Mouse (Mus musculus): Measurements from ENCODE around the gene Trim28.
A peak's percentile ranks its signal among the peaks of the same experiment; 100 is the strongest.

The Trim28 gene

GRCm38 (mm10) chr7:12997230-12997629 lies 1.7 kb upstream of the Trim28 start:
- DNase-seq (ENCODE audit: inconsistent age in 2 of 2, low spot score in 1 of 2) = no peak

- no peak for DNase-seq (ENCODE audit: inconsistent age in 2 of 2, low spot score in 1 of 2)
Observed at GRCm38 (mm10) chr7:12998053-12998452, 861 bp upstream of the Trim28 start, which contains the start of gene Slc27a5. TSS of gene Slc27a5 (minus strand) at chr7:12998192.

DNA sequence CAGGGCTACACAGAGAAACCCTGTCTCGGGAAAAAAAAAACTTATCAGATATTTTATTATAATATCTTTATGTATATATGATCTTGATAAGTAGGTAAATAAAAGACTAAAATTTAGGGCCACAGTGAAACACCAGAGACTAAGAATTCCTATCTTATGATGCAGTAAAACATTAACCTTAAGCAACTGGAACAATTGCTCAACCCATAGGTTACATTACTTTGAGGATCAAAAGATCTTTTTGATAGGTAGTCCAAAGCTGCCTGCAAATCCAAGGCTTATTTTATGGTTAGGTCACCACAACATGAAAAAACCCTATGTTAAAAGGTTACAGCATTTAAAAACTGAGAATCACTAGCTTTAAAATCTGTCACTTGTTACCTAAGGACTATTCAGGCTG lies 2.7 kb downstream of the Trim28 start:
- no peak for DNase-seq (ENCODE audit: inconsistent age in 2 of 2, low spot score in 1 of 2)

DNA sequence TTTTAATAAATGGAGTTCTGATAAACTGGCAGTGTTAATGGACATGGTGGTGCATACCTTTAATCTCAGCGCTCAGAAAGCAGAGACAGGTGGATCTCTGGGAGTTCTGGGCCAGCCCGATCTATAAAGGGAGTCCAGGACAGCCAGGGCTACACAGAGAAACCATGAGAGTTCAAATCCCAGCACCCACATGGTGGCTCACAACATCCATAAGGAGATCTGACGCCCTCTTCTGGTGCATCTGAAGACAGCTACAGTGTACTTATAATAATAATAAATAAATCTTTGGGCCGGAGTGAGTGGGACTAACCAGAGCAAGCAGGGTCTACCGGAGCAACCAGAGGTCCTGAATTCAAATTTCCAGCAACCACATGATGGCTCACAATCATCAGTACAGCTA lies 4.5 kb downstream of the Trim28 start:
- DNase-seq (ENCODE audit: inconsistent age in 2 of 2, low spot score in 1 of 2) = no peak

- no peak for DNase-seq (ENCODE audit: inconsistent age in 2 of 2, low spot score in 1 of 2)
Observed at GRCm38 (mm10) chr7:13006011-13006410, 7.1 kb downstream of the Trim28 start.

DNA sequence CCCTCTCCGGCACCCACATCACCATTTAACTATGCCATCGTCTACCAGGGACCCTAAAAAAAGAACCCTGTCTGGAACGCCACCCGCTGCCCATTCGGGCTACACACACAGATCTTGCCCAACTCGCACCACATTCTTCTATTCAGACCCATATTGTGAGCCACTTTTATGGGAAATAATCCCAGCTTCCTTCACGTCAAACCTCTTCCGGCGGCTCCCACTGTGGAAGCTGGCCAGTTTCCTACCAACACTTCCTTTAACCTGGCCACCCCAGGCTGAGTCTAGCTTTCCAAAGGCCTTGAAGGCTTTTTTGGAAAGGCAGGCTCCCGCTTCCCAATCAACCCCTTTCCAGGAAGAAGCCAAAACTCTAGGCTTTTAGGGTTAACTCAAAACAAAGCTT lies 7.6 kb downstream of the Trim28 start:
- no peak for DNase-seq (ENCODE audit: inconsistent age in 2 of 2, low spot score in 1 of 2)

GRCm38 (mm10) chr7:13007341-13008092 lies 8.6 kb downstream of the Trim28 start:
- peak in 1 of 2 experiments; percentile 35 for DNase-seq (ENCODE audit: inconsistent age in 2 of 2, low spot score in 1 of 2)

- peak; percentile 94 to 98 for DNase-seq (ENCODE audit: inconsistent age in 2 of 2, low spot score in 1 of 2)
Observed at GRCm38 (mm10) chr7:13009143-13010004, 10.5 kb downstream of the Trim28 start.

DNA sequence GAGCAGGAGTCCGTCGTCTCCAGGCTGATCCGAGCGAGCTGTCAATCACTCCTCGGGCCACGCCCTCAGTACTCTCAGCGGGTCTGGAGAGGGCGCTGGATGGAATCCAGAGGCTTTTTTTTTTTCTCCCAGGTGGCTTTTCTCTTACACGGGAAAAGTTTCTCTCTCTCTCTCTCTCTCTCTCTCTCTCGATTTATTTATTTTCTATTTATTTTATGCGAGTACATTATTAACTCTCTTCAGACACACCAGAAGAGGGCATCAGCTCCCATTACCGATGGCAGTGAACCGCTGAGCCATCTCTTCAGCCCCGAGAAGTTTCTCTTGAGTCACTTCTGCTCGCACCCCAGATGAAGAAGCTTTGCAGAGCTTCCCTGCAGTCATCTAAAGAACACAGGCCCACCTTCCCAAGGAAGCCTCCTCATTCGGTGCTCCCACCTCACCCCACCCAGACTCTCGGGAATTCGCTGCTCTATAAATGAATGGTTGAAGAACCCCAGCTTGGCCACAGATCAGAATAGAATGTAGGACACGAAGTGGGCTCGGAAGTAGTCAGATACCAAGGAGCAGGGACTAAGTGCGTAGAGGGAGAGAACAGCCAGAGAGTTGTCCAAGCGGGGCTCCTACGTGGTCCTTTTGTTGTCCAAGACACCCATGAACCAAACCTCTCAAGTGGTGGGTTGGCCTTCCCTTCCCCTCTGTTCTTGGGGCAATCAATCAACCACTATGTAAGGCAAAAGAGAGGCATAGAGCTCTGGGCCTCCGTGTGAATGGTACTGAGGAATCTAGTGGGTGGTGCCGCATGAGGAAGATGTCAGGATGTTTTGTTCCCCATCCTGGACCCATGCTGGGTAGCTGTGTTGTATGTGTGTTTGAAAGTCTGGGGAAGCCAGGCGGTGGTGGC lies 11.3 kb downstream of the Trim28 start, which contains the start of gene Zbtb45:
Gene Zbtb45 (minus strand): TSS at position 30 of the 904 bp plus-strand sequence.
- peak in 1 of 2 experiments; percentile 37 for DNase-seq (ENCODE audit: inconsistent age in 2 of 2, low spot score in 1 of 2)

DNA sequence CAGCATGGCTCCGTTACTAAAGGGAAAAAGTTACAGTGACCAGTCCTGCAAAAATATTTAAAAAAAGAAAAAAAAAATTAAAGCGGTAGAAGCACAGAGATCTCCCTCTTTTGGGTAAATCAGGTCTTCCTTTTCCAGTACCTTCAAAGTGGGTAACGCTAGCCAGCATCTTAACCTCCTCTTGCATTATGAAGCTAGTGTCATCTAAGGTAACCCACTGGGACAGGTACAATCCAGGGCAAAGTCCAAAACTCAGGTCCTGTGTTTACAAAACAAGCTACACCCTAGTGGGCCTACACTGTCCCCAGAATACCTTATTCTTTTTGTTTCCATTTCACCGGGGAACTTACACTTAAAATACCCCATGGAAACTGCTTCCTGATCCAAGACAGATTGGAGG lies 14.8 kb downstream of the Trim28 start:
- DNase-seq (ENCODE audit: inconsistent age in 2 of 2, low spot score in 1 of 2) = no peak

GRCm38 (mm10) chr7:13014275-13014839 lies 15.4 kb downstream of the Trim28 start:
- no peak for DNase-seq (ENCODE audit: inconsistent age in 2 of 2, low spot score in 1 of 2)

GRCm38 (mm10) chr7:13015217-13015616 lies 16.3 kb downstream of the Trim28 start:
- no peak for DNase-seq (ENCODE audit: inconsistent age in 2 of 2, low spot score in 1 of 2)

DNA sequence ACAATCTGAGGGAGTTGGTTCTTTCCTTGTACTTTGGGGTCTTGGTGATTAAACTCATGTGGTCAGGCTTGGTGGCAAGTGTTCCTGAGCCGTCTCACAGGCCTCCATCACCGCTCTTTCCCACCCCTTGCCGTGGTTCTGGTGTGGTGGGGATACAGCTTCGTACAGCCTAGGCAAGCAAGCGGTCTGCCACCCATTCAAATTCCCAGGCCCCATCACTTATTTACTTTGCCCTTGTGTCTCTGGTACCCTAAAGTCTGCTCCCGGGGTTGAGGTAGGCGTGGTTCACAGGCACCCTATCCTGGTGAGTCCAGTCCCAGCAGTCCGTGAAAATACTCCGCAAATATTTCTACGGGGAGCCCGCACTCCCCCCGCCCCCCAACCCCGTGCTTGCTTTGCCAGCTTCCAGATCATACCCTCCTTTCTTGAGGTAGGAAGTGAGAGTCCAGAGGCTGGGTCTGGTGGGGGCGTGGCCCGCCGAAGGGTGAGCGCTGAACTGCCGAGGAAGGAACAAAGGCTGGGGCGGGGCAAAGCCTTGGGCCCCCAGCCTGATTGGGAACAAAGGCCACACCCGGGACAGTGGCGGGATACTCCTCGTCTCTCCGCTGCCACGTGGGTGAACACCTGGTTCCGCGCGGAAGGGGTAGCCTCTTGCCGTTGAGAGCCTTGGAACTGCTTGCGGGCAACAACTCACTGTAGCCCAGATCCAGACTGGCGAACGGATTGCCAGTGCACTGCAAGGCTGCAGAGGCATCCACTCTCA lies 24.0 kb downstream of the Trim28 start:
- DNase-seq (ENCODE audit: inconsistent age in 2 of 2, low spot score in 1 of 2) = peak; percentile 84 to 89

- peak; percentile 95 to 99 for DNase-seq (ENCODE audit: inconsistent age in 2 of 2, low spot score in 1 of 2)
Observed at GRCm38 (mm10) chr7:13023928-13024731, 25.2 kb downstream of the Trim28 start.

GRCm38 (mm10) chr7:13024805-13025204 lies 25.9 kb downstream of the Trim28 start:
- peak; percentile 86 to 93 for DNase-seq (ENCODE audit: inconsistent age in 2 of 2, low spot score in 1 of 2)

DNA sequence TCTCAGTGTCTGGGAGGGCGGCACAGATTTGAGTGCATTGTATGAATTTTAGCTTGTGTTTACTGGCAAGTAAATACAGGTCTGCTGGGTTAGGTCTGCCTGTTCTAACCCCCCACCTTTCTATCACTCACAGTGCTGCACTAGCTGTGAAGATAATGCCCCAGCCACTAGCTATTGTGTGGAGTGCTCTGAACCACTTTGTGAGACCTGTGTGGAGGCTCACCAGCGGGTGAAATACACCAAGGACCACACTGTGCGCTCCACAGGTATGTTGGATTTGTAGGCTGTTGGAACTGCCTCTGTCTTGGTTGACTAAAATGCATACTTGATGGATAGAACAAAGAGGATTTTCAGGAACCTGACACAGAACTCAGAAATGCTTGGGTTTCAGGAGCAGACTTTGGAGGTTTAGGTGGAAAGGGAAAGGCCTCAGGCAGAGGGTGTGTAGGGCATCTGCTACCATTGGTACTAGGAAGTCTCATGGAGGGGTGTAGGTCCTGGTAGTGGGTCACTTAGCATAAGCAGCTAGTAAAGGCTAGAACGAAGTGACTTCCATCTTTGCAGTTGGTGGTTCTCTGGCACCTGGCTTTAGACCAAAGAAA lies 26.7 kb downstream of the Trim28 start:
- DNase-seq (ENCODE audit: inconsistent age in 2 of 2, low spot score in 1 of 2) = peak in 1 of 2 experiments; percentile 50

DNA sequence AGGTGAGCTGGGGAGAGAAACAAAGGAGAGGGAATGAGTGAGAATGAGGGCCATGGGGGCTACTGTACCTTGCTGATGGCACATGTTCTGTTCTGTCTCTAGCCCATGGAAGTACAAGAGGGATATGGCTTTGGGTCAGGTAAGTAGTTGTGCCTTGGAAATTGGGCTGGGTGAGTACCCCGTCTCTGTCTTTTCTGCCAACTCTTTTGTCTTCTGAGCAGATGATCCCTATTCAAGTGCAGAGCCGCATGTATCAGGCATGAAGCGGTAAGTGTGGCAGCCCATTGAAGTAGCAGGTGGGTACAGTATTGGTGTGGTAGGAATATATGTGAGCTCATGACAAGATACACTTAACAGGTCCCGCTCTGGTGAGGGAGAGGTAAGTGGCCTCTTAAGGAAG lies 30.1 kb downstream of the Trim28 start:
- no peak for DNase-seq (ENCODE audit: inconsistent age in 2 of 2, low spot score in 1 of 2)

DNA sequence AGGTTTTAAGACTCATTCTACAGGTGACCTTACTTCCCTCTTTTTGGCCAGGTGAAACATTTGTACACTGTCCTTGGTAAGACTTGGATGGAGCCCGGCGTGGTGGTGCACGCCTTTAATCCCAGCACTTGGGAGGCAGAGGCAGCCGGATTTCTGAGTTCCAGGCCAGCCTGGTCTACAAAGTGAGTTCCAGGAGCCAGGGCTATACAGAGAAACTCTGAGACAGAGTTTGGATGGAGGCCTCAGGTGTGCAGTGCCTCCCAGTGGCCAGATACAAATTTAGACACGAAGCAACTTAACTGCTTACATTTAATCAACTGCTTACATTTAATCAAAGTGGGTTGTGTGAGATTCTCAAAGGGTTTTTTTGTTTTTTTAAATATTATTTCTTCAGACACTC lies 32.2 kb downstream of the Trim28 start:
- DNase-seq (ENCODE audit: inconsistent age in 2 of 2, low spot score in 1 of 2) = peak in 1 of 2 experiments; percentile 69

- no peak for DNase-seq (ENCODE audit: inconsistent age in 2 of 2, low spot score in 1 of 2)
Observed at GRCm38 (mm10) chr7:13031983-13032382, 33.1 kb downstream of the Trim28 start.
